Mouse (Mus musculus): ENCODE results near the gene Gsn. TPM values are rescaled to one million over a fixed set of nuclear protein-coding genes. Genes with fewer than 3 reads are reported as not detected.
A peak's percentile ranks its signal among the peaks of the same experiment; 100 is the strongest.

Gsn gene
- total and polyA plus RNA-seq, 3 experiments = 24.2 to 54.2 (median 42.9) TPM

DNA sequence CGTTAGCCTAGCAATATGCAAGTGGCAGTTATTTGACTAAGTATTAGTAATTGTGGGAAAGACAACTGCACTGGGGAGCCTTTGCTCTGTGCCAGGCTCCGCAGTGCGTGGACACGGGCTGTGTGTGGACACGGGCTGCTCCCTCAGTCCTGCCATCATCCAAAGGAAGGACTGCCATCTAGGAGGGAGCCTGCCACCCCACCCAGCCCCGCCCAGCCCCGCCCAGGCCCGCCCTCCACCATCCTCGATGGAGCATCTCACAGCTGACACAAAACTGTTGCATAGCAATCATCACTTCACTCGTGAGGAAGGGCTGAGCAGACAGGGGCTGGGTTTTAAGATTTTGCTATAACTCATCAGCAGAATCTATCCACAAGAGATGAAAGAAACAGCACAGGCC lies 69.8 kb downstream of the Gsn start:
- no peaks in the 10 kb centered on the region for H3K79me2 ChIP-seq (replicated peaks; ENCODE audit: control insufficient read depth, extremely low read depth, insufficient read depth, poor library complexity, severe bottlenecking)
- H3K36me3 ChIP-seq (replicated peaks in 1 of 2; ENCODE audit: control insufficient read depth in 1 of 2, insufficient read depth in 1 of 2, low read length in 1 of 2) = peaks cover 0 to 6% of the 10 kb centered on the region in 2 experiments
- dilution Hi-C loops (cut with MboI; ENCODE audit: extremely low pct_ligation_motif_present, extremely low pct_unique_long_range_greater_than_20kb, low sequenced_read_pairs) = no loop called here
- no peaks in the 10 kb centered on the region for H3K27me3 ChIP-seq (replicated peaks)
- H3K4me3 ChIP-seq (replicated peaks in 1 of 3; ENCODE audit: low read depth in 2 of 3, low read length in 2 of 3, poor library complexity in 1 of 3) = no peak overlapping the region
- in situ Hi-C loops (cut with MboI; ENCODE audit: low pct_ligation_motif_present, low pct_unique_long_range_greater_than_20kb, low sequenced_read_pairs) = no loop called here
- no peak overlapping the region for H3K27ac ChIP-seq (ENCODE audit: insufficient read depth, low read depth)
- TF ChIP-seq TCF12 (IDR thresholded peaks at IDR 0.05; ENCODE audit: low read depth, low read length) (no peak), GABPA (IDR thresholded peaks at IDR 0.05; ENCODE audit: insufficient replicate concordance, low read depth, low read length) (no peak), CHD2 (IDR thresholded peaks at IDR 0.05; ENCODE audit: low read length) (no peak), MAFK (IDR thresholded peaks at IDR 0.05; ENCODE audit: insufficient replicate concordance, low read length) (no peak), EP300 (IDR thresholded peaks at IDR 0.05; ENCODE audit: low read length) (no peak), SIN3A (IDR thresholded peaks at IDR 0.05; ENCODE audit: low read length) (no peak), MYC (IDR thresholded peaks at IDR 0.05; ENCODE audit: low read depth, low read length) (no peak), MAX (IDR thresholded peaks at IDR 0.05; ENCODE audit: low read length) (no peak), ELF1 (IDR thresholded peaks at IDR 0.05; ENCODE audit: low read depth, low read length) (no peak), JUND (conservative IDR thresholded peaks at IDR 0.05; ENCODE audit: low read depth, low read length) (no peak), E2F4 (IDR thresholded peaks at IDR 0.05; ENCODE audit: insufficient replicate concordance, low read depth, low read length) (no peak), MEF2A (IDR thresholded peaks at IDR 0.05; ENCODE audit: borderline replicate concordance, low read depth, low read length) (no peak), USF2 (conservative IDR thresholded peaks at IDR 0.05; ENCODE audit: low read depth, low read length) (no peak), MXI1 (IDR thresholded peaks at IDR 0.05; ENCODE audit: low read depth, low read length) (no peak)
- no peaks in the 10 kb centered on the region for H3K9me3 ChIP-seq (replicated peaks; ENCODE audit: low read length)
- H3K9ac ChIP-seq (ENCODE audit: insufficient read depth, low read depth) = no peak overlapping the region
- no peak overlapping the region for H3K4me2 ChIP-seq (ENCODE audit: insufficient read depth, low read depth, poor library complexity, severe bottlenecking)
- no peak for DNase-seq (ENCODE audit: extremely low read depth)
- peaks cover 5 to 11% of the 10 kb centered on the region in 2 experiments; a peak in 3 of 4 replicates for H3K4me1 ChIP-seq (ENCODE audit: control insufficient read depth in 1 of 2, insufficient read depth in 2 of 2)

DNA sequence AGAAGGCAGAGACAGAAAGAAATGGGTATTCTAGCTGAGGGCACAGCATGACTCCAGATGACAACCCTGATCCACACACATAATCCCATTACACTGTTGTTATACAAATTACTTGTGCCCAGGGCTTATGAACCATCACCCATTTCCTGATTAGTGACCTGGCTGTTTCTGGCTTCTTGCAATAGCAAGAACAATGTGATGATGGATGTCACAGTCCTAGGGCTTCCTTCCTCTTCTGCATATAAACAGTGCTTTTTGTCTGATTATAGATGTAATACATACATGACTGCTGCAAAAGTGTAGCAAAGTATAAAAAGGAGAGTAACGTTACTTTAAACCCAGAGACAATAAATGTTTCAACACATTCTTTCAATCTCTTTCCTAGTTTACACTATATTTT lies 70.8 kb downstream of the Gsn start:
- in situ Hi-C loops (cut with MboI; ENCODE audit: low pct_ligation_motif_present, low pct_unique_long_range_greater_than_20kb, low sequenced_read_pairs) = no loop called here
- no peak for DNase-seq (ENCODE audit: extremely low read depth)
- Histone ChIP-seq H3K27me3 (replicated peaks) (no peaks in the 10 kb centered on the region), H3K4me2 (ENCODE audit: insufficient read depth, low read depth, poor library complexity, severe bottlenecking) (no peak overlapping the region), H3K4me3 (replicated peaks in 1 of 3; ENCODE audit: low read depth in 2 of 3, low read length in 2 of 3, poor library complexity in 1 of 3) (no peak overlapping the region), H3K79me2 (replicated peaks; ENCODE audit: control insufficient read depth, extremely low read depth, insufficient read depth, poor library complexity, severe bottlenecking) (no peaks in the 10 kb centered on the region), H3K36me3 (replicated peaks in 1 of 2; ENCODE audit: control insufficient read depth in 1 of 2, insufficient read depth in 1 of 2, low read length in 1 of 2) (peaks cover 0 to 6% of the 10 kb centered on the region in 2 experiments), H3K27ac (ENCODE audit: insufficient read depth, low read depth) (no peak overlapping the region), H3K4me1 (ENCODE audit: control insufficient read depth in 1 of 2, insufficient read depth in 2 of 2) (peaks cover 5 to 11% of the 10 kb centered on the region in 2 experiments; a peak in 3 of 4 replicates), H3K9ac (ENCODE audit: insufficient read depth, low read depth) (no peak overlapping the region), H3K9me3 (replicated peaks; ENCODE audit: low read length) (no peaks in the 10 kb centered on the region)
- dilution Hi-C loops (cut with MboI; ENCODE audit: extremely low pct_ligation_motif_present, extremely low pct_unique_long_range_greater_than_20kb, low sequenced_read_pairs) = no loop called here
- no peak for TF ChIP-seq POLR2A (IDR thresholded peaks at IDR 0.05; ENCODE audit: low read depth, low read length)

DNA sequence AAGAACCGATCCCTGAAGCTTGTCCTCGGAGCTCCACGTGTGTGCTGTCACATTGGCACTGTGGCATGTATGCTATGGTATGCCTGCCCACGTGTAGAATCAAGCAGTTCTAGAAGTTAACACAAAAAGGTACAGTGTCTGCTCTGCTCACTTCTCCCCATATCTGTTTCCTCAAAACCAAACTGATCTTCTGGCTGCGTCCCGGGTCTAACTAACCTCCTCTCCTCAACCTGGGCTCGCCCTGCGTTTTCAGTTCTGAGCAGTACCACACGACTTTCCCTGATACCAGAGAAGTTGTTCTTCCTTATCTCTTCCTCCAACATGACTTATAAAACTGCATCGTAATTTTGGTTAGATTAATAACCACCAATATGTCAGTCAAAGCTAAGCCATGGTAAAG lies 71.4 kb downstream of the Gsn start:
- peak overlapping the region in 1 of 3 experiments; percentile 18 for H3K4me3 ChIP-seq (replicated peaks in 1 of 3; ENCODE audit: low read depth in 2 of 3, low read length in 2 of 3, poor library complexity in 1 of 3)
- no peak overlapping the region for H3K27ac ChIP-seq (ENCODE audit: insufficient read depth, low read depth)
- peaks cover 5 to 11% of the 10 kb centered on the region in 2 experiments; a peak in 3 of 4 replicates for H3K4me1 ChIP-seq (ENCODE audit: control insufficient read depth in 1 of 2, insufficient read depth in 2 of 2)
- no peaks in the 10 kb centered on the region for H3K27me3 ChIP-seq (replicated peaks)
- TF ChIP-seq SIN3A (IDR thresholded peaks at IDR 0.05; ENCODE audit: low read length) (no peak), CHD2 (IDR thresholded peaks at IDR 0.05; ENCODE audit: low read length) (no peak), MAX (IDR thresholded peaks at IDR 0.05; ENCODE audit: low read length) (peak; percentile 56), MXI1 (IDR thresholded peaks at IDR 0.05; ENCODE audit: low read depth, low read length) (peak; percentile 61; the same call in 1 of the 2 replicates), USF1 (IDR thresholded peaks at IDR 0.05; ENCODE audit: low read depth, low read length) (no peak)
- in situ Hi-C loops (cut with MboI; ENCODE audit: low pct_ligation_motif_present, low pct_unique_long_range_greater_than_20kb, low sequenced_read_pairs) = no loop called here
- no peaks in the 10 kb centered on the region for H3K9me3 ChIP-seq (replicated peaks; ENCODE audit: low read length)
- H3K79me2 ChIP-seq (replicated peaks; ENCODE audit: control insufficient read depth, extremely low read depth, insufficient read depth, poor library complexity, severe bottlenecking) = no peaks in the 10 kb centered on the region
- H3K4me2 ChIP-seq (ENCODE audit: insufficient read depth, low read depth, poor library complexity, severe bottlenecking) = peak overlapping the region; percentile 94
- peak overlapping the region; percentile 45; the same call in 1 of the 2 replicates for H3K9ac ChIP-seq (ENCODE audit: insufficient read depth, low read depth)
- DNase-seq (ENCODE audit: extremely low read depth) = no peak
- dilution Hi-C loops (cut with MboI; ENCODE audit: extremely low pct_ligation_motif_present, extremely low pct_unique_long_range_greater_than_20kb, low sequenced_read_pairs) = no loop called here
- peaks cover 0 to 6% of the 10 kb centered on the region in 2 experiments for H3K36me3 ChIP-seq (replicated peaks in 1 of 2; ENCODE audit: control insufficient read depth in 1 of 2, insufficient read depth in 1 of 2, low read length in 1 of 2)
